Mouse (Mus musculus) heart, postnatal 0 days (tissue): ENCODE data around the gene Spred2.

Experiments used
- CTCF ChIP-seq: IDR thresholded peaks from 2 replicates; pipeline ENCODE4 v1.5.1; 2016; ENCODE audit warnings: antibody characterized with exemption, control low read depth, low read depth
- EP300 ChIP-seq: IDR thresholded peaks from 2 replicates; pipeline ENCODE4 v1.6.1; 2016; ENCODE audit warnings: antibody characterized with exemption, low read depth

DNA sequence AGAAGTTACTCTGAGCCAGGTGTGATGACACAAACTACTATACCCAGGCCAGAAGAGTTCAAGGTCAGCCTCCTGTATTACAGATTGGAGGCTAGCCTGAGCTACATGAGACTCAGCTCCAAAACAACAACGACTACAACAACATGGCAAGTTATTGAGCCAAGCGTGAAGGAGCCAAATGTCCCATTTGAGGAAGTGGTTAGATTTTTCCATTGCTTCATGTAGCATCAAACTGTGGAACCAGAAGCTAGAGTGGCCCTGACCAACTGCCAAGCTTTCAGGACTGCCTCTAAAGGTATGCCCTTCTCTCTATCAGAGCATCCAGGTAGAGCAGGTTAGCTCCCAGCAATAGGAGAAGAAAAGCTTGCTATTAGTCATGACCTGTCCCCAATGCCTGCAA lies 19.6 kb downstream of the Spred2 start:
- TF ChIP-seq CTCF (no peak), EP300 (no peak)
